Mouse (Mus musculus): Measurements from ENCODE around the gene Igfbpl1.

Igfbpl1 gene

DNA sequence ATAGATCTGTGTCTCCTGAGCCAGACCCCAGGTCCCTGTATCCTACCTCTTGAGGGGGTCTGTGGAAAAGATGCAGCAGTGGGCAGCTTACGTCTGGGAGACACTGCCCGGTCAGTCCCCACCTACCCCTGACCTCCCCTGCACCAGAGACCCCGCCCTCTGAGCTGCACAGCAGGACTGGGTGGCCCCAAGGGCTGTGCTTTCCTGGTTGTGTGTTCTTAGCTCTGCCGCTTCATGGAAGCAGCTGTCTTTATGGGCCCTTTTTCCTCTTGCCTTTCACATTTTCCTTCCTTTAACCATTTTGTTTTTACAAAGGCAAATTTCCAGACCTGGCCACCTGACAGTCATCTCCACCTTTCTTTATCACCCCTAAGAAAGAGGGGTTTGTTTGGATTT is 56.1 kb downstream of the Igfbpl1 start:
- DNase-seq (ENCODE audit: low read depth, low spot score) = no peak

DNA sequence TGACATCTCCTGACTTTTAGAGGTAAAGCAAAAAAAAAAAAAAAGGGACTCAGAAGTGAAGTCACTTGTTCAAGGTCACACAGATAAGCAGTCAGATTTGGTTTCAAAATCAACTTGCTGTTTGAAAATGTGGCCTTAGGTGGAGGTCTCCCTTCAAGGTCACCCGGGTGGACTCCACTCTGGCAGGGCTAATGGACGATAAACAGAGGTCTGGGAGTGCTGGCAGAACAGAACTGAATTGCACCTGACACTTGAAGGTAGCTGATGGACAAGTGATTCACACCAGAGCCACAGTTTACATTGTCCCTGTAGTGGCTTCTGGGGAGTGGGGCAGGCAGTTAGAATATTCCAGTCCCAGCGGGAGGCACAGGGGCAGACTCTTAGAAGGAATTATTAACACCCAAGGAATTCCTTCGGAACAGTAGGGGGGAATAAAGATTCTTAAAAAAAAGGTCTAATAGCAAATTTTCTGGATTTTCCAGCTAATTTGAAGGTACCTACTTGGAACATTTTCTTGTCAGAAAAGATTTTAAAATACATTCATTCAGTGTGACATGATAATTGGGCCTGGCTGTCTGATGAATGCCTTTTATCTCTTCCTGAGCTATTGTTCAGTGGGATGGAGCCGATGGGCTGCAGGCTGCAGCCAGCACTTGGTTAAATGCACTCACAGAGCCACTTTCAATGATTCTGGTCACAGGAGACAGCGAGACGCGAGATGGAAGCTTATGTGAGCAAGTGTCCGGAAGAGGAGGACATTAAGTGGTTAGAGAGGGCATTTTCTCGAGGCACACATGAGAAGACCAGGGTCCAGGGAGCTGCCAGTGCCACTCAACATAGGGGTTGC is 56.7 kb downstream of the Igfbpl1 start:
- DNase-seq (ENCODE audit: low read depth, low spot score) = no peak

DNA sequence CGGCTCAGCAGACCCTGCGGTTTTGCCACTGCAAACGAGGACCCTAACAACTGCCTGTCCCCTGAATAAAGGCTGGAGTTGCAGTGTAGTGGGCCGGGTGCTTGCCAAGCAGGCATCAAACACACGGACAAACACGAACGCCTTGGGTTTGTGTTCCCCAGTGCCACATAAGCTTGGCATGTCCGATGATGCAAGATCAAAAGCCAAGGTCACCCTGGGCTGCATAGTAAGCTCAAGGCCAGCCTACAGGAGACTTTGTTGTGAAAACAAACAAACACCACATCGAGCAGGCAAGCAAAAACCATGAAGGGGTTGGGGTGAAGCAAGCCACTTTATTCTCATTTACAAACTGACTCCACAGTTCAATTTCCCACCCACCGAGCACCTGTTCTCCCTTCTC is 57.6 kb downstream of the Igfbpl1 start:
- no peak for DNase-seq (ENCODE audit: low read depth, low spot score)

DNA sequence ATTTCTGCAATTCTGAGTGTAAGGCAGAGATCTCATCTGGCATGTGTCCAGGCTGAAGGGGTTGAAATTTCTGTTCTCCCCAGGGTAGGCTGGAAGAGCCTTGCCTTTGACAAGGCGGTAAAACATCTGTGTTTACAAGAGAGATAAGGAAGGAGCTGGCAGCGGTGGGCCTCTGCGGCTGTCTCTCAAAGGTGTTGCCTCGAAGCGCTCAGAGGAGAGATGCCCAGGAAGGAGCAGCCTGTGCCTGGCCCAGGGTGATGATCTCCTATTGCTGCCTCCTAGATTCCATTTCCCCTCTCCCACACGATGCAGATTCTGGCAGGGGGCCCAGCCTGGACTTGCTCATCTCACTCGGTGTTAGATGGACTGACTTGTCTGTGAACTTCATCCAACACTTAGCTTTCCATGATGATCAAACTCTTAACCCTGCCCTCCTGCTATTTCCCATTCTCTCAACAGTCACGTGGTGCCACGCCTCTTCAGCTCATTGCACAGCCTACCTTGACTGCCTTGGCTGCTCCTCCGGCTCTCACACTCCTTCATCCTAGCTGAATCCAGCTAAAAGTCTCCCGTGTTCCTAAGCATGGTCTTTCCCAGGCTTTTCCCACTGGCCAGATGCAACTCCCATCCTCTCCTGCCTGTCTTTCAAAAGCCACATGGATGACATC is 58.7 kb downstream of the Igfbpl1 start:
- DNase-seq (ENCODE audit: low read depth, low spot score) = no peak

DNA sequence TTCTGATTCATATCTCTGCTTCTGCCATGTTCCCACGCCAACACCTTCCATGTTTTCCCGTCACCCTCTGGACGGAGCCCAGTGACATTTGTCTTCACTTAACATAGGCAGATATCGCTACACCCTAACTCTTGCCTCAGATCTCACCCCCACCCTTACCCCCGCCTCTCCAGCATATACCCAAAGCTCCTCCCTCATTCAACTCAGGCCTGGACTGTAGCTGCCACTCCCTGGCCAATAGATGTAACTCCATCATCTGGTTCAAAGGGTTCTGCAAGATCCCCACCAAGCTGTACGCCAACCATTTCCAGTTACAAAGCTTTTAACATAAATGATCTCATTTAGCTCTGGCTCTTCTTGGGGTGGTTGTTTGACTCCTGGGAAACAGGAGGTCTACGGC is 59.9 kb downstream of the Igfbpl1 start:
- no peak for DNase-seq (ENCODE audit: low read depth, low spot score)

DNA sequence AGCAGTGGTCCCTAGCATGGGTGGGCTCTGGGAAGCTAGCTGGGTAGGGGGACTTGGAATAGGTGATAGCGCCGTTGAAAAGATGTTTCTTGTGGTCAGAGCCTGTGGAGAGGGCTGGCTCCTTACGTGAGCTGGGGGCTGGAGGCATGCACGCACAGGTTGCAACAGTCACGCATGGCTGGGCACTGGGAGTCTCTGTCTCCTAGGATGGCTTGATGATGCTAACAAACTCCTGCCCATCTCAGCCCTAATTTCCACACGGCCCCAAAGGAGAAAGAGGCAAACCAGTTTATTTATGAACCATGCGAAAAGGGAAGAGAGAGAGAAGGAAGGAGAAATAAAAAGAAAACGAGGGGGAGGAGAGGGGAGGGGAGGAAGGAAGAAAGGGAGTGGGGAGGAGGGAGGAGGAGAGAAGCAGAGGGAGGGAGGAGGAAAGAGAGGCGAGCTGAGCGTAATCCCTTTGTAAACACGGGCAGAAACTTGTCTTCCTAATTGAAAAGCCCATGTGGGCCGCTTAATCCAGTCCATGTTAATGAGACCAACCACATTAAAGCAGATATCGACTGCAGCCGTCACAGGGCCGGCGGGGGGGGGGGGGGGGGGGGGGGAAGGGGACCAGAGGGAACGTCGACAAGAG is 61.0 kb downstream of the Igfbpl1 start:
- DNase-seq (ENCODE audit: low read depth, low spot score) = peak; percentile 6

DNA sequence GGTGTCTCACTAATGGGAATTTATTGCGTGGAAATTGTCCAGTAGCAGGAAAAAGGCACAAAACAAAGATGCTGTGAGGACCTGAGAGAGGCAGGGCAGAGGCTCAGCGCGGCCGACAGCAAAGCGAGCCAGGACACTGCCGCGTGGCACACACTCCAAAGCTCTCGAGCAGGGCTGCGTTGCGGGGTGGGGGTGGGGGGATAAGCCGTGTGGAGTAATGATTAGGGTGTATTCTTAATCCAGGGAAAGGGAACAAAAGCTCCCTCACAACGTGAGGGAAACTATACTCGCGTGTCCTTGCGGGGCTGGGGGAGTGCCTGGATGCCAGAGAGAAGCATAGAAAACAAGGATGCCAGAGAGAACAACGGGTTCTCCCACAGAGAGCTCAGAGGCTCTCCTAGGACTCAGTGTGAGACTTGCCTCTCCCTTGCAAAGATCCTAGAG is 61.6 kb downstream of the Igfbpl1 start:
- no peak for DNase-seq (ENCODE audit: low read depth, low spot score)

DNA sequence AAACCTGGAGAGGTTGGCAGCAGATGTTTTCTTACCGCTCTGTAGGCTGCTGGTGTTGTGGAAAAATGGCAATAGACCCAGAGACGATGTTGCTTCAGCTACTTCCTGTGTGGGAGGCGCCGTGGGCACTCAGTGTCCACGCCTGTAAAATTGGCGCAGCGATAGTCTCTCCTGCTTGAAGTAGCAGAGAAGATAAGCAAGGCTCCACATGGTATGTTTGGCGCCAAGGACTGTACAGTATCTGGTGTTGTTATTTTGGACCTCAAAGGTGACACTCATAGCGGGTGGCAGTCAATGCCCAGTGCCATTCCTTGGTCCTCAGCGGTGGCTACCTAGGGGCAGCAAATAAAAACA is 62.6 kb downstream of the Igfbpl1 start:
- DNase-seq (ENCODE audit: low read depth, low spot score) = peak; percentile 44

DNA sequence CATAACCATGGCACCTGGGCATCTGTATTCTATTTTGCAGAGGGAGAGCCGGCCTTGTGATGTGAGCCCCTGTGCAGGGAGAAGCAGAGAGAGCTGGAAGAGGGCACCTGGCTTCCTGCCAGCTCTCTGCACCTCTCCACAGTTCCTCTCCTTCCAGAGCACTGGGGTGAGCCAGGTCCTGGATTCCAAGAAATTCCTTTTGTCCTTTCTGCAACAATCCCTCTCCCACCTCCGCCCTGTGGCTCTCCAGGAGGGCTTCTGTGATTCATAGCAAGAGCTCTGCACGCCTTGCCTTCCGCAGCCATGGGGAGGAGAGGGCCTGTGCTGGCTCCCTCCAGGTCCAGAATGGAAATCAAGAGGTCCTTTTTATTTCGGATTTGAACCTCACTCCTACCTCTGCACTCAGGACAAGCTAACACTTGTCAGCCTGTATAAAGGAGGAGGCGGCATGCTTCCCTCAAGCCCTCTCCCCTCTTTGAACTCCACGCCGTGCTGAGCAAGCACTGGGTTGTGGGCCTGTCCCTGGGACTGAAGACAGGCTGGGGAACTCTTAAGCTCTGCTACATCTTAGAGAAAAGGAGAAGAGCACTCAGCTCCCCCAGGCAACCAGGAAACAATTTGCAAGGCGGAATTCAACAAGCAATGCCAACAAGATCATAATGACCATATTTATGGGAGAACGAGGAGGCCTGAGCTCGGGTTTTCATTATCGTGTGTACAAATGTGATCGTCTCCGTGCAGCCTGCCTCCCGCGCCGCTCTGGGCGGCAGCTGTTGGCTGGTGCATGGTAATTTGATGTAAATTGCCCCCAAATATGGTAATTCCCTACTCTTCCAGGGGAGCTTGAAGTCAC is 63.2 kb downstream of the Igfbpl1 start:
- DNase-seq (ENCODE audit: low read depth, low spot score) = peak; percentile 21

DNA sequence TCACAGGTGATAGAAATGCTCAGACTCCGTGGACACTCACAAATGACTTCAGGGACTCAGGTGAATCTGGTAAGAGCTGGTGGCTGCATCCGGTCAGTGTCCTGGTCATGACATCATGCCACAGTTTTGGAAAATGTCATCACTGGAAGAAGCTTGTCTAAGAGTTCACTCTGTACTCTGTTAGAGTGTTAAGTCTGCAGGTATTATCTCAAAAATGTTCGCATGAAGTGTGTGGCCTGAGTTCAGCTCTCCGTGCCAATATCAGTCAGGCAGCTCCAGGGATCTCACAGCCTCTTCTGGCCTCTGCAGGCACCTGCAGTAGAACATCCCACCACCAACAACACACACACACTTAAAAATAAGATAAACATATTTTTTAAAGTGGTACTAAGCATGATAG is 64.1 kb downstream of the Igfbpl1 start:
- DNase-seq (ENCODE audit: low read depth, low spot score) = no peak

Data from CD4-positive, CD25-positive, alpha-beta regulatory T cell, adult 2 months (primary cell).